Mouse (Mus musculus): ENCODE measurements around the gene Cox5b.

- TF ChIP-seq CTCF (IDR thresholded peaks at IDR 0.05; ENCODE audit: control insufficient read depth, insufficient read depth, insufficient replicate concordance, low read depth, low read length) (no peak), POLR2A (IDR thresholded peaks at IDR 0.05; ENCODE audit: control insufficient read depth, low read depth, low read length) (no peak)
Measured at GRCm38 (mm10) chr1:36644615-36645007, 46.6 kb upstream of the Cox5b start.

All from testis, adult 2 months (tissue).